Mouse (Mus musculus) MEL (cell line): ENCODE measurements around the gene Taco1. TPM values are rescaled to one million over a fixed set of nuclear protein-coding genes. Genes with fewer than 3 reads are reported as not detected.
A peak's percentile ranks its signal among the peaks of the same experiment; 100 is the strongest.

Source experiments
- DNase-seq: peaks from one replicate; pipeline ENCODE4 v3.0.0; 2011; ENCODE audit warnings: low read depth, low spot score
- H3K27ac ChIP-seq: 2 replicates; pipeline ENCODE4 v1.5.1; 2012; ENCODE audit warnings: low read depth, mild to moderate bottlenecking, control low read depth, low read length, moderate library complexity; ENCODE audit not compliant: control insufficient read depth
- H3K27me3 ChIP-seq, 2 experiments: fragments of 150-350 bp in 1 of 2; sonication (generic) in 1 of 2; 2 replicates each; pipeline ENCODE4 v1.6.1; 2012; ENCODE audit warnings: low read length in 2 of 2, mild to moderate bottlenecking in 2 of 2, improper control_type of control experiment in 1 of 2, moderate library complexity in 1 of 2; ENCODE audit not compliant: insufficient read depth in 2 of 2, control insufficient read depth in 1 of 2
- H3K36me3 ChIP-seq, 2 experiments: 2 replicates each; pipeline ENCODE4 v1.6.1; 2012 to 2014; ENCODE audit warnings: low read length in 2 of 2, improper control_type of control experiment in 1 of 2, inconsistent platforms in 1 of 2, mild to moderate bottlenecking in 1 of 2; ENCODE audit not compliant: insufficient read depth in 2 of 2, control insufficient read depth in 1 of 2
- H3K4me1 ChIP-seq, 2 experiments: fragments of 150-350 bp in 1 of 2; sonication (generic) in 1 of 2; 2 replicates each; pipeline ENCODE4 v1.6.1; 2012; ENCODE audit warnings: low read length in 2 of 2, improper control_type of control experiment in 1 of 2, mild to moderate bottlenecking in 1 of 2; ENCODE audit not compliant: insufficient read depth in 2 of 2, control insufficient read depth in 1 of 2
- H3K4me3 ChIP-seq, 2 experiments: fragments of 150-350 bp in 1 of 2; sonication (generic) in 1 of 2; 2 replicates each; pipeline ENCODE4 v1.5.1; 2012; ENCODE audit warnings: low read depth in 2 of 2, low read length in 2 of 2, mild to moderate bottlenecking in 2 of 2, moderate library complexity in 2 of 2, control low read depth in 1 of 2, improper control_type of control experiment in 1 of 2; ENCODE audit not compliant: control insufficient read depth in 1 of 2, insufficient read depth in 1 of 2
- H3K79me2 ChIP-seq: 2 replicates; pipeline ENCODE4 v1.6.1; 2012; ENCODE audit warnings: mild to moderate bottlenecking, low read length, moderate library complexity; ENCODE audit not compliant: control insufficient read depth, poor library complexity, insufficient read depth
- H3K9ac ChIP-seq: 2 replicates; pipeline ENCODE4 v1.6.1; 2012; ENCODE audit warnings: low read depth, mild to moderate bottlenecking, control low read depth, low read length, moderate library complexity; ENCODE audit not compliant: control insufficient read depth, poor library complexity, severe bottlenecking
- H3K9me3 ChIP-seq: fragments of 150-350 bp; sonication (generic); replicated peaks from 2 replicates; pipeline ENCODE4 v1.6.1; 2012; ENCODE audit warnings: mild to moderate bottlenecking, low read length, improper control_type of control experiment, moderate library complexity; ENCODE audit not compliant: insufficient read depth
- CHD1 ChIP-seq: IDR thresholded peaks from 2 replicates; pipeline ENCODE4 v1.6.1; 2012; ENCODE audit warnings: low read depth, mild to moderate bottlenecking, inconsistent platforms, low read length, improper control_type of control experiment
- E2F4 ChIP-seq: IDR thresholded peaks from 2 replicates; pipeline ENCODE4 v1.6.1; 2011; ENCODE audit warnings: low read depth, low read length, improper control_type of control experiment, borderline replicate concordance
- ELF1 ChIP-seq: IDR thresholded peaks from 2 replicates; pipeline ENCODE4 v1.6.1; 2014; ENCODE audit warnings: low read depth, mild to moderate bottlenecking, inconsistent platforms, low read length, improper control_type of control experiment, moderate library complexity
- EP300 ChIP-seq, 2 experiments: IDR thresholded peaks; 2 replicates each; pipeline ENCODE4 v1.6.1; 2011; ENCODE audit warnings: improper control_type of control experiment in 2 of 2, low read length in 2 of 2, low read depth in 1 of 2, mild to moderate bottlenecking in 1 of 2
- GABPA ChIP-seq: IDR thresholded peaks from 2 replicates; pipeline ENCODE4 v1.6.1; 2012; ENCODE audit warnings: low read depth, mild to moderate bottlenecking, inconsistent platforms, low read length, improper control_type of control experiment, moderate library complexity
- GATA1 ChIP-seq: IDR thresholded peaks from 2 replicates; pipeline ENCODE4 v1.6.1; 2011; ENCODE audit warnings: low read depth, low read length, improper control_type of control experiment
- HCFC1 ChIP-seq: IDR thresholded peaks from 2 replicates; pipeline ENCODE4 v1.6.1; 2012; ENCODE audit warnings: low read depth, mild to moderate bottlenecking, inconsistent platforms, low read length, improper control_type of control experiment, moderate library complexity
- MAFK ChIP-seq: IDR thresholded peaks from 2 replicates; pipeline ENCODE4 v1.6.1; 2011; ENCODE audit warnings: low read depth, mild to moderate bottlenecking, low read length, improper control_type of control experiment, borderline replicate concordance
- MEF2A ChIP-seq: IDR thresholded peaks from 2 replicates; pipeline ENCODE4 v1.6.1; 2014; ENCODE audit warnings: low read depth, mild to moderate bottlenecking, inconsistent platforms, low read length, improper control_type of control experiment; ENCODE audit not compliant: poor library complexity, insufficient replicate concordance, severe bottlenecking; ENCODE audit errors: extremely low read depth
- MYC ChIP-seq: IDR thresholded peaks from 2 replicates; pipeline ENCODE4 v1.6.1; 2011; ENCODE audit warnings: low read depth, mild to moderate bottlenecking, low read length, improper control_type of control experiment, moderate library complexity
- POLR2A ChIP-seq, 2 experiments: IDR thresholded peaks; 2 replicates each; pipeline ENCODE4 v1.6.1; 2011 to 2012; ENCODE audit warnings: low read length in 2 of 2, mild to moderate bottlenecking in 2 of 2, control low read depth in 1 of 2, improper control_type of control experiment in 1 of 2, low read depth in 1 of 2, moderate library complexity in 1 of 2; ENCODE audit not compliant: control insufficient read depth in 1 of 2, insufficient read depth in 1 of 2, poor library complexity in 1 of 2
- RAD21 ChIP-seq: IDR thresholded peaks from 2 replicates; pipeline ENCODE4 v1.6.1; 2011; ENCODE audit warnings: mild to moderate bottlenecking, low read depth, low read length, improper control_type of control experiment
- RCOR1 ChIP-seq: IDR thresholded peaks from 2 replicates; pipeline ENCODE4 v1.6.1; 2012; ENCODE audit warnings: low read depth, mild to moderate bottlenecking, inconsistent platforms, low read length, improper control_type of control experiment
- TBP ChIP-seq: IDR thresholded peaks from 2 replicates; pipeline ENCODE4 v1.8.0; 2011; ENCODE audit warnings: low read depth, low read length, improper control_type of control experiment
- TCF12 ChIP-seq: IDR thresholded peaks from 2 replicates; pipeline ENCODE4 v1.6.1; 2014; ENCODE audit warnings: low read depth, mild to moderate bottlenecking, inconsistent platforms, low read length, improper control_type of control experiment, moderate library complexity
- USF2 ChIP-seq, 2 experiments: IDR thresholded peaks; 2 replicates each; pipeline ENCODE4 v1.6.1; 2011 to 2012; ENCODE audit warnings: improper control_type of control experiment in 2 of 2, low read length in 2 of 2, borderline replicate concordance in 1 of 2, inconsistent platforms in 1 of 2, low read depth in 1 of 2, mild to moderate bottlenecking in 1 of 2; ENCODE audit not compliant: insufficient read depth in 1 of 2
- ZC3H11A ChIP-seq: IDR thresholded peaks from 2 replicates; pipeline ENCODE4 v1.6.1; 2012; ENCODE audit warnings: low read depth, mild to moderate bottlenecking, inconsistent platforms, low read length, improper control_type of control experiment
- polyA plus RNA-seq, 2 experiments: library from polyadenylated mRNA; stranded (reverse) in 1 of 2; unstranded in 1 of 2; fragments of >175 nt in 1 of 2; fragments of >200 nt in 1 of 2; gene quantifications; 2 replicates each; pipeline versions ENCODE4 v1.2.1 to v1.2.4; 2012; ENCODE audit warnings: low replicate concordance in 2 of 2, low read depth in 1 of 2; ENCODE audit not compliant: insufficient read length in 2 of 2, insufficient read depth in 1 of 2, missing spikeins in 1 of 2
- total RNA-seq: library from RNA; depleted of rRNA; stranded (reverse); fragments of 300-350 nt; gene quantifications from 2 replicates; pipeline ENCODE4 v1.2.3, GENCODE M21; 2012

Taco1 gene
- total and polyA plus RNA-seq, 3 experiments: 33.1 to 33.3 TPM; not detected in 1

DNA sequence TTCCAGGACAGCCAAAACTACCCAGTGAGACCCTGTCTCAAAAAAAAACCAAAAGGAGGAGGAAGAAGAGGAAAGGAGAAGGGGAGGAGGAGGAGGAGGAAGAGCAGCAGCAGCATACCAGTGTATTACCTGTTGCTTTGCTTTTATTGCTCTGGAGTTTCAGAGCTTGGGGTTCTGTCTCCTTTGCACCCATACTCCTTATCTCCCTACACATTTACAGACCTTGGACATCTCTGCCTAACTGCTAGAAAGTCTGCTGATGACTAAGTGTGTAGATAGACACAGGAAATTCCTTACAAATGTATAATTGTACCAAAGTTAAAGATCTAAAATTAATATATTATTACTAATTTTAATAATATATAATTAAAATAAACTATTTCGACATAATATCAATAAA, 20.6 kb upstream of the Taco1 start:
- Histone ChIP-seq H3K4me1 (peaks cover 22 to 24% of the 10 kb centered on the region in 2 experiments), H3K27me3 (no peaks in the 10 kb centered on the region)
- TF ChIP-seq E2F4 (no peak), EP300 (IDR thresholded peaks at IDR 0.05; ENCODE audit: low read depth in 1 of 2, low read length in 2 of 2) (peak; percentile 45 to 60), GATA1 (peak; percentile 60)
- TF ChIP-seq, all 39 proteins: peak for 2
- no peak for DNase-seq
- no peaks in the 10 kb centered on the region for H3K9me3 ChIP-seq
- H3K36me3 ChIP-seq: peaks cover 38 to 41% of the 10 kb centered on the region in 2 experiments
- H3K27ac ChIP-seq: no peak overlapping the region
- H3K9ac ChIP-seq: no peak overlapping the region
- H3K79me2 ChIP-seq: peaks cover 42% of the 10 kb centered on the region
- no peak overlapping the region for H3K4me3 ChIP-seq

DNA sequence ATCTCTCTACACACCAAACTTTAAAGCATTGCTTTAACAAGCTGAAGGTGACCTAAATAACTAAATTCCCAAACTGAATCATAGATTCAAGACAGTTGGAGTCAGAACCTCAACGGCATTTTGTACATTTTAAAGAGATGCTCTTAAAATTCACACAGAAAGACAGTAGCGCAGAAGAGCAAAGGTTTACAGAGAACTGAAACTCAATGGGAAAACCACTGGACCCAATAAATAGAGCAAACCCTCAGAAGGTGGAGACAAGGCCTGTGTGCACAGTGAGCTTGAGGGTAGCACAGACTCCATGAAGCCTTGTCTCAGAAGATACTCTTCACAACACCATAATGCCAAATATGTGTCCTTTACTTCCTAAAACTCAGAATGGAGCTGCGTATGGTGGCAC, 20.1 kb upstream of the Taco1 start:
- no peak overlapping the region for H3K4me3 ChIP-seq
- no peaks in the 10 kb centered on the region for H3K27me3 ChIP-seq
- H3K36me3 ChIP-seq: peaks cover 35 to 44% of the 10 kb centered on the region in 2 experiments
- no peak for TF ChIP-seq POLR2A (IDR thresholded peaks at IDR 0.05; ENCODE audit: control insufficient read depth in 1 of 2, insufficient read depth in 1 of 2, low read depth in 1 of 2, low read length in 2 of 2, poor library complexity in 1 of 2)
- TF ChIP-seq CHD1: no peak
- no peak for TF ChIP-seq ZC3H11A
- no peak for TF ChIP-seq GABPA
- TF ChIP-seq MAFK: no peak
- TF ChIP-seq ELF1: no peak
- no peak for TF ChIP-seq HCFC1
- TF ChIP-seq TCF12: no peak
- no peak for TF ChIP-seq RAD21
- TF ChIP-seq USF2 (IDR thresholded peaks at IDR 0.05; ENCODE audit: borderline replicate concordance in 1 of 2, insufficient read depth in 1 of 2, low read depth in 1 of 2, low read length in 2 of 2): no peak
- no peak for TF ChIP-seq TBP
- TF ChIP-seq MYC: no peak
- TF ChIP-seq MEF2A: no peak
- no peak for TF ChIP-seq E2F4
- TF ChIP-seq RCOR1: no peak
- H3K79me2 ChIP-seq: peaks cover 36% of the 10 kb centered on the region
- H3K9me3 ChIP-seq: no peaks in the 10 kb centered on the region
- H3K27ac ChIP-seq: no peak overlapping the region
- H3K4me1 ChIP-seq: peaks cover 16 to 22% of the 10 kb centered on the region in 2 experiments
- no peak for DNase-seq
- H3K9ac ChIP-seq: no peak overlapping the region
